Mouse (Mus musculus) gastrocnemius, postnatal 25 days (tissue): Measurements from ENCODE around the gene Ager. TPM values are rescaled to one million over a fixed set of nuclear protein-coding genes. Genes with fewer than 3 reads are reported as not detected.

Source experiments
- DNase-seq: peaks from one replicate; pipeline ENCODE4 v3.0.0; 2022
- total RNA-seq, 2 experiments: library from RNA; stranded (reverse); gene quantifications; 1 replicate in 1 of 2; 2 replicates in 1 of 2; pipeline ENCODE4 v1.2.3; 2021

Ager gene
- total RNA-seq, 2 experiments from 2014 or later: 0.24 TPM; not detected in 1

DNA sequence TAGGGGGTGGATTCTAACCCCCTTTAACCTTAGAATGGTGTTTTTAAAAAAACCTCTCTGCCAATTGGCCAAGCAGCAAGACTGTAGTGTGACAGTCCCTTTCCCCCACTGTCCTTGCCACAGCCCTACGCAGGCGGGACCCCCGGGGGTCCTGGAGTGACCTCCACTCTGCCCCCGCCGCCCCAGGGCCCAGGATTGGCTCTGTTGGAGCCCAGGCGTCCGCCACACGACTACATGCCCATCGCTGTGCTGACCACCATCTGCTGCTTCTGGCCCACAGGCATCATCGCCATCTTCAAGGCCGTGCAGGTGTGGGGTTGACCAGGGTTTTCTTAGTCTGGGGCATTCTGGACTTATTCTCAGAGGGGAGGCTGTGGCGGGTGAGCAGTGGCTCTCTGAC is 34.0 kb downstream of the Ager start:
- DNase-seq: no peak

DNA sequence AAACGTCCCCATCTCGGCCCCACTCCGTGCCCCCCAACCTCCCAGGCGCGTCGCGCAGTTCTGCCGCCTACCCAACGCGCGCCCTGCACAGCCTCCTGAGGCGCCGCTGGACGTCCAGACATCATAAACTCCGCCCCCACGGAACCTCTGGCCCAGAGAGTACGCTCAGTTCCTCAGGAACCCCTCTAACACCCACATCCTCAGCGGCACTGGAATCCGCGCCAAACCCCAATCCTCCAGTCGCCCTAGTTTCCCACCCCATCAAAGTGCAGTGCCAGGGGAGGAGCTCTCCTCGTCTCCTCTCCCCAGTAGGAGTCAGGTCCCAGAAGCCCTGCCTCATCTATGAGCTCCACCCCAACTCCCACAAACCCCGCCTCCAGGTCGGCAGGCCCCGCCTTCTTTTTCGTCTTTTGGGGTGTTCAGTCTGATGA is 34.6 kb downstream of the Ager start:
- peak; percentile 80 for DNase-seq

GRCm38 (mm10) chr17:34635671-34636070 is 38.0 kb downstream of the Ager start:
- DNase-seq: no peak

DNA sequence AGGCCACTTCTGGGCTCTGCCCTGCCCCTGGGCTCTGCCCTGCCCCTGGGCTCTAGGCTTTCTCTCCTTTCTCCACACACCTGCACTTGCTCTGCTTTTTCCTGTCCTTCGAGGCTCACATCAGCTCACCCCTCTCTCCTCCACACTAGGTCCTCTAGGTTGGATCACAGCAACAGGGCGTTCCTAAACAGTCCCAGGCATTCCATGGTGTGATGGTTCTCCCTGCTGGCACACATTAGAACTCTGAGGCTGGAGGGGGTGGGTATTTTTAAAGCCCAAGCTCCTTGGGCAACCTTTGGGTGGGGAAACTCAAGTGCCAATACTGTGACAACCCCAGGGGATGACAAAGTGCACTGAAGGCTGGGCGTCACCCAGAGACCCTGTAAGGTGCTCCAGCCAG is 39.8 kb downstream of the Ager start:
- DNase-seq: no peak

- DNase-seq: no peak
Observed at GRCm38 (mm10) chr17:34639461-34640255, 42.0 kb downstream of the Ager start.

GRCm38 (mm10) chr17:34640778-34641601 is 43.3 kb downstream of the Ager start:
- DNase-seq: peak; percentile 47

- DNase-seq: no peak
Observed at GRCm38 (mm10) chr17:34641945-34642344, 44.3 kb downstream of the Ager start.

- DNase-seq: no peak
Observed at GRCm38 (mm10) chr17:34643379-34643778, 45.7 kb downstream of the Ager start.

GRCm38 (mm10) chr17:34643944-34644343 is 46.3 kb downstream of the Ager start:
- DNase-seq: no peak

DNA sequence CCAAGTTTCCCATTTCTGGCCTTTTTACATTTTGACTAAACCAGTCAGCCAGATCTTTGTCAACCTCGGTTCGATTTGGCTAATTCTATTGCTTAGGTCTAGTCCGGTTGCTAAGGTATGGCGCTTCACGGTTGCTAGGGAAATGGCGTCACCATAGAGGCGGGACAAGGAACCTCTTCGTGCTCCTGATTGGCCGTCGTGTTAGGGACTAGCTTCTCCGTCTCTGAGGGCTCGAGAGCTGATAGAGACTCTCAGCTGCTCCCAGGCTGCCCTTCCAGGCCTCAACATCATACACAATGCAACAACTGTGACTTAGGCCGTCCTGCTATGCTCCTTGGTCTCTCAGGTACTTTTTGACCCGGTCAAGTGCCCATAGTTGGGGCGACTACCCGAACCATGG is 46.9 kb downstream of the Ager start, which contains the start of gene Fkbpl:
TSS of gene Fkbpl (plus strand) at position 157 of the 400 bp plus-strand sequence.
- DNase-seq: peak; percentile 93

DNA sequence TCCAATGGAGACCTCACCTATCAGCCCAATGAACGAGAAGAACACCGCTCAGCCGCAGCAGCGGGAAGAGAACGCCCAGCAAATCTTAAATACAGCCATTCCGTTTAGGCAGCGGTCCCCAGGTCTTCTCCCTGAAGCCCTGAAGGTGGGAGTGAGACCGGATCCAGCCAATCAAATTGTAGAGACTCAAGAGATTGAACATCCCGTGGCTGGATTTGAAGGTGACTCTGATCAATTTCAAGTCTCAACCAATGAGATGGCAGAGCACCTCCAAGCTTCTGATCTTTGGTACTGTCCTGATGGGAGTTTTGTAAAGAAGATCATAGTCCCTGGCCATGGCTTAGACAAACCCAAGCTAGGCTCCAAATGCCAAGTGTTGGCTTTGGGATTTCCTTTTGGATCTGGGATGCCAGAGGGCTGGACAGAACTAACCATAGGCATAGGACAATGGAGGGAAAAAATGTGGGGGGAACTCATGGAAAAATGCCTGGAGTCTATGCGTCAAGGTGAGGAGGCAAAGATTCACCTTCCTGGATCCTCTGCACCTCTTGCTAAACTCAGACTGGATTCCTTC is 47.7 kb downstream of the Ager start:
- no peak for DNase-seq

DNA sequence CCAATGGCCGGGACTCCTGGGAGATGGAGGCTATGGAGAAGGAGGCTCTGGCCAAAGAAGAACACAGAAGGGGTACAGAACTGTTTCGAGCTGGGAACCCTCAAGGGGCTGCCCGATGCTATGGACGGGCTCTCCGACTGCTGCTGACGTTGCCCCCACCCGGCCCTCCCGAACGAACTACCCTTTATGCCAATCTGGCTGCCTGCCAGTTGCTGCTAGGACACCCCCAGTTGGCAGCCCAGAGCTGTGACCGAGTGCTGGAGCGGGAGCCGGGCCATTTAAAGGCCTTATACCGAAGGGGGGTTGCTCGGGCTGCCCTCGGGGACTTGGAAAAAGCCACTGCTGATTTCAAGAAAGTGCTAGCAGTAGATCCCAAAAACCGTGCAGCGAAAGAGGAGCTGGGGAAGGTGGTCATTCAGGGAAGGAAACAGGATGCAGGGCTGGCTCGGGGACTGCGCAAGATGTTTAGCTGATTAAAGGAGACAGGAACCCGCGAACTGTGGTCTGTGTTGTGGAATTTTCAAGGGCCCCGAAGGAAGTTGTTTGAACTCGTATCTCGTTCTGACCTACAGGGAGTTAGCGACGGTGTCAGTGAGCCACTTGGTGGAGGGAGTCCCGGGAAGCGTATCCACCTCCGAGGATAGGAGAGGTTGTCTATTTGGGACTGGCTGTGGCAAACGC is 48.3 kb downstream of the Ager start:
- no peak for DNase-seq

DNA sequence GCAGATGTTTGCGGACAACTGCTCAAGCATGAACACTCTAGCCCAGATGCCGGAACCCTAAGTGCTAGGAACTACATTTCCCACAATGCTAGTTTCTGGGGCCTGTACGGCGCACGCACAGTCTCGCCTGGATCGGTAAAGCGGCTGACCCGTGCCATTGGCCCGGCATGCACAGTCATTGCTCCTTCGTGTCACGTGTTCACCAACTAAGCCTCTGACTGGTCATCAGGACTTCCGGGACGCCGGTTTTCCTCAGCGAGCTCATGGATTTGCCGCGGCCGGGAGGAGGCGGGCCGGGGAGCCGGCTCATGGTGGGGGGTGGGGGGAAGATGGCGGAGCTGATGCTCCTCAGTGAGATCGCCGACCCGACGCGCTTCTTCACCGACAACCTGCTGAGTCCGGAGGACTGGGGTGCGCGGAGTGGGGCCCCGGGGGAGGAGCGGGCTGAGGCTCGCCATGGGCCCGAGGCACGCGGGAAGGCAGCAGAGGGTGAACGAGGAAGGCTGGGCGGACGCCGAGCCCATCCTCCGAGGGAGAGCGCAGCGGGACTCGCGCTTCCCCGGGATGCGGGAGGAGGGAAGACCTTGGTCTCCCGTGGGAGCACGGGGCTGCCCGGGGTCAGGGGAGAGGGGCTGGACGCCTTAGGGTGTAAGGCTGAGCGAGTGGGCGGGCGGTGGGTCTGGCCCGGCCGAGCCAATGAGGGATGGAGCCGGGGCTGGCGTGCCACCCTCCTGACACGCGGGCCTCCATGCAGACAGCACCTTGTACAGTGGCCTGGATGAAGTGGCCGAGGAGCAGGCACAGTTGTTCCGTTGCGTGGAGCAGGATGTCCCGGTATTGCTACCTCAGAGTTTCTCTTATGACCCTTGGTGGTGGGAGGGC is 49.5 kb downstream of the Ager start, which contains the start of gene Atf6b:
TSS of gene Atf6b (plus strand) at position 241 of the 882 bp plus-strand sequence.
- peak; percentile 97 for DNase-seq

GRCm38 (mm10) chr17:34648141-34648890 is 50.7 kb downstream of the Ager start:
- DNase-seq: no peak

DNA sequence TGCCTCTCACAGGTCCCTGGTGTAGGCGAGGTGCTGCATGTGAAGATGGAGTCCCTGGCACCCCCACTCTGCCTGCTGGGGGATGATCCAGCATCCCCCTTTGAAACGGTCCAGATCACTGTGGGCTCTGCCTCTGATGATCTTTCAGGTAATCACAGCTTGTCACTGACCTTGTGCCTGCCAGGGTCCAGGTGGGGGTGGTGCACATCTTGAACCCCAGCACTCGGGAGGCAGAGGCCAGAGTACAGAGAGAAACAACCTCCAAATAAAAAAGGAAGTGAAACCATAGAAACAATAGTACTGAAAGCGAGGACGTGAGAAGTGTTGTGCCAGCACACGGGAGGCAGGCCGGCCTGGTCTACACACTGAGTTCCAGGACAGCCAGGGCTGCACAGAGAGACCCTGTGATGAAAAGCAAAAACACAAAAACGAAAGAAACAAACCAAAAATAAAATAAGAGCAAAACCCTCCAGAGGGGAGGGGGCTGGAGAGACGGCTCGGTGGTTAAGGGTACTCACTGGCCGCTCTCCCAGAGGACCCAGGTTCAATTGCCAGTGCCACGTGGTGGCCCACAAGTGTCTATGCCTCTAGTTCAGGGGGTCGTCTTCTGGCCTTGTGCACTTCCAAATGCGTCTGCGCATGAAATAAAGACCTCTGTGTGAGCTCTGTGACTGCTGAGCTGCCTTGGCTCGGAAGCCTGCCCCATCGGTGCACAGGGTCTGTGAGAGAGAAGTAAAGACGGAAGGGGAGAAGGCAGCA is 51.6 kb downstream of the Ager start:
- no peak for DNase-seq
